ENCODE assay signal across 8 mouse cellular contexts in genomic region chr11:88820742-88821576, GRCm38 (mm10). TPM values are rescaled to one million over a fixed set of nuclear protein-coding genes. Genes with fewer than 3 reads are reported as not detected.
DNase-seq lines count a peak whose midpoint lies in the region; ATAC-seq lines count a peak whose summit lies in the region.

No protein-coding gene starts in this region.

- DNase-seq in thymus, postnatal 4 days = peak; percentile 42
- DNase-seq in thymus, postnatal 36 days = no peak
- no peak for DNase-seq in adrenal gland, postnatal 10 days
- DNase-seq in cerebellum, postnatal 10 days = no peak
- no peak for DNase-seq in frontal cortex, postnatal 14 days (ENCODE audit: low spot score in 2 of 2)

- H3K36me3 ChIP-seq in heart, embryonic 16.5 days (ENCODE audit: control insufficient read depth, insufficient read depth) = no peaks in the 10 kb centered on the region
- H3K36me3 ChIP-seq in liver, embryonic 12.5 days = no peaks in the 10 kb centered on the region
- no peaks in the 10 kb centered on the region for H3K36me3 ChIP-seq in neural tube, embryonic 15.5 days

- H3K9ac ChIP-seq in heart, embryonic 16.5 days (ENCODE audit: low read length) = peak overlapping the region; percentile 31
- H3K9ac ChIP-seq in liver, embryonic 12.5 days = no peak overlapping the region
- no peak overlapping the region for H3K9ac ChIP-seq in neural tube, embryonic 15.5 days (replicated peaks)

- no peaks in the 10 kb centered on the region for H3K9me3 ChIP-seq in heart, embryonic 16.5 days (replicated peaks; ENCODE audit: control insufficient read depth, low read length)
- H3K9me3 ChIP-seq in liver, embryonic 12.5 days (replicated peaks) = no peaks in the 10 kb centered on the region
- no peaks in the 10 kb centered on the region for H3K9me3 ChIP-seq in neural tube, embryonic 15.5 days (replicated peaks)

- H3K27ac ChIP-seq in heart, embryonic 16.5 days (ENCODE audit: low read length) = peak overlapping the region; percentile 8
- H3K27ac ChIP-seq in liver, embryonic 12.5 days = no peak overlapping the region
- H3K27ac ChIP-seq in neural tube, embryonic 15.5 days (replicated peaks) = peak overlapping the region; percentile 67

- peaks cover 10% of the 10 kb centered on the region for H3K4me1 ChIP-seq in heart, embryonic 16.5 days (ENCODE audit: control insufficient read depth, insufficient read depth, low read length)
- H3K4me1 ChIP-seq in liver, embryonic 12.5 days = no peaks in the 10 kb centered on the region
- peaks cover 26% of the 10 kb centered on the region for H3K4me1 ChIP-seq in neural tube, embryonic 15.5 days

- ATAC-seq in heart, embryonic 16.5 days (replicated peaks; ENCODE audit: extremely low read depth, insufficient read depth, low FRiP score) = peak; percentile 58
- no peak for ATAC-seq in liver, embryonic 12.5 days
- ATAC-seq in neural tube, embryonic 15.5 days (ENCODE audit: low FRiP score) = peak; percentile 49; the same call in 1 of the 2 replicates

- H3K4me3 ChIP-seq in heart, embryonic 16.5 days (ENCODE audit: low read length) = peak overlapping the region; percentile 22
- no peak overlapping the region for H3K4me3 ChIP-seq in liver, embryonic 12.5 days
- H3K4me3 ChIP-seq in neural tube, embryonic 15.5 days (replicated peaks) = no peak overlapping the region

- H3K4me2 ChIP-seq in heart, embryonic 16.5 days (ENCODE audit: low read depth, low read length) = peak overlapping the region; percentile 54
- H3K4me2 ChIP-seq in liver, embryonic 12.5 days = 0 out of 2 replicates have a peak overlapping the region, but pooled peaks have one; percentile 11
- peak overlapping the region; percentile 39 for H3K4me2 ChIP-seq in neural tube, embryonic 15.5 days

- no peaks in the 10 kb centered on the region for H3K27me3 ChIP-seq in heart, embryonic 16.5 days (ENCODE audit: control insufficient read depth, insufficient read depth, low read length)
- H3K27me3 ChIP-seq in liver, embryonic 12.5 days (replicated peaks) = peaks cover 49% of the 10 kb centered on the region
- no peaks in the 10 kb centered on the region; the same call in 1 of the 2 replicates for H3K27me3 ChIP-seq in neural tube, embryonic 15.5 days (replicated peaks)

- 12% methylated on average over 24 of the region's 24 CpGs for WGBS in heart, embryonic 16.5 days
- 11% methylated on average over 24 of the region's 24 CpGs for WGBS in liver, embryonic 12.5 days (ENCODE audit: insufficient replicate concordance)
- 12% methylated on average over 24 of the region's 24 CpGs for WGBS in neural tube, embryonic 15.5 days

RNA-seq across cellular contexts. Expression of gene Akap1, which starts 43.4 kb away (rescaled TPM):
- 58.0 and 64.4 TPM in 2 replicates for polyA plus RNA-seq in heart, embryonic 16.5 days (2015; fragmentation: Nextera tagmentation; extraction: Ambion mirVana)
- polyA plus RNA-seq in liver, embryonic 12.5 days (2016; fragmentation: Nextera tagmentation; extraction: Ambion mirVana) = 12.3 and 14.0 TPM in 2 replicates
- polyA plus RNA-seq in neural tube, embryonic 15.5 days (2015; fragmentation: Nextera tagmentation; extraction: Ambion mirVana) = 26.0 and 27.6 TPM in 2 replicates
- total RNA-seq in adrenal gland, postnatal 10 days (2021) = 100 to 1,000 TPM; 136 to 196 TPM
